Mouse (Mus musculus): Measurements from ENCODE around the gene Cbarp.

GRCm38 (mm10) chr10:80152071-80152872 is 11.6 kb upstream of the Cbarp start:
- no peak for TF ChIP-seq CTCF (IDR thresholded peaks at IDR 0.05; ENCODE audit: low read depth, low read length)
- TF ChIP-seq GATA1 (IDR thresholded peaks at IDR 0.05; ENCODE audit: borderline replicate concordance, low read length), result no peak
- TF ChIP-seq TAL1 (conservative IDR thresholded peaks at IDR 0.05; ENCODE audit: low read depth, low read length), result no peak
- TF ChIP-seq GATA2 (IDR thresholded peaks at IDR 0.05; ENCODE audit: borderline replicate concordance, low read depth, low read length), result no peak
- no peak for TF ChIP-seq POLR2AphosphoS5 (IDR thresholded peaks at IDR 0.05; ENCODE audit: insufficient replicate concordance, low read depth, low read length)

All from G1E (cell line).